Mouse (Mus musculus) small intestine, adult 10 weeks (tissue): Measurements from ENCODE around the gene Psph. TPM values are rescaled to one million over a fixed set of nuclear protein-coding genes. Genes with fewer than 3 reads are reported as not detected.

Source experiments
- polyA plus RNA-seq: library from polyadenylated mRNA; stranded (reverse); fragments of 350-450 nt; fragmentation: Illumina TruSeq; extraction: RNeasy Lipid Tissue Mini Kit (QIAGEN cat#74804); gene quantifications from one replicate; pipeline ENCODE4 v1.2.3, GENCODE M21; 2014; ENCODE audit warnings: low replicate concordance

Psph gene
- 1.3 TPM for polyA plus RNA-seq

GRCm38 (mm10) chr5:129786818-129787790, at the start of gene Psph:
Gene Psph (minus strand): TSS chr5:129787449.

GRCm38 (mm10) chr5:129724834-129725773, 62.1 kb downstream of the Psph start, which contains the start of gene Nipsnap2:
Gene Nipsnap2 (plus strand): TSS chr5:129725063.

Other genes with a start within 250 kb of the Psph start
- not detected for gene Mmp17, start 203.3 kb downstream of the Psph start, polyA plus RNA-seq
- gene Zfp11, start 117.3 kb downstream of the Psph start, polyA plus RNA-seq = 1.4 TPM
- not detected for gene Sept14, start 78.9 kb downstream of the Psph start, polyA plus RNA-seq
- 45.0 TPM for gene Mrps17, start 72.0 kb downstream of the Psph start, polyA plus RNA-seq
- 28.0 TPM for gene Nipsnap2, start 62.4 kb downstream of the Psph start, polyA plus RNA-seq
- 0.71 TPM for gene Sumf2, start 59.5 kb upstream of the Psph start, polyA plus RNA-seq
- gene Chchd2, start 100.0 kb upstream of the Psph start, polyA plus RNA-seq = 598 TPM
- 0.52 TPM for gene Zbed5, start 108.3 kb upstream of the Psph start, polyA plus RNA-seq
- gene Phkg1, start 111.1 kb upstream of the Psph start, polyA plus RNA-seq = 0.30 TPM
- gene Nupr1l, start 121.1 kb upstream of the Psph start, polyA plus RNA-seq = not detected
- gene Vkorc1l1, start 154.5 kb upstream of the Psph start, polyA plus RNA-seq = 70.7 TPM
- 9.5 TPM for gene Gusb, start 215.6 kb upstream of the Psph start, polyA plus RNA-seq
- gene Asl, start 241.8 kb upstream of the Psph start, polyA plus RNA-seq = 2.0 TPM
- 8.9 TPM for gene Crcp, start 241.8 kb upstream of the Psph start, polyA plus RNA-seq